Mouse (Mus musculus) embryonic facial prominence, embryonic 10.5 days (tissue): ENCODE results near the gene Ece1. TPM values are rescaled to one million over a fixed set of nuclear protein-coding genes. Genes with fewer than 3 reads are reported as not detected.
A peak's percentile ranks its signal among the peaks of the same experiment; 100 is the strongest.

Source experiments
- DNase-seq: peaks from one replicate; pipeline ENCODE4 v3.0.0-alpha.2; 2017; ENCODE audit warnings: low spot score
- H3K27ac ChIP-seq: fragments of 300-500 bp; sonication (generic); replicated peaks from 2 replicates; pipeline ENCODE4 v1.5.1; 2016; ENCODE audit warnings: mild to moderate bottlenecking
- H3K27me3 ChIP-seq: fragments of 300-500 bp; sonication (generic); replicated peaks from 2 replicates; pipeline ENCODE4 v1.6.1; 2016; ENCODE audit warnings: low read depth, mild to moderate bottlenecking; ENCODE audit not compliant: poor library complexity, severe bottlenecking
- H3K36me3 ChIP-seq: fragments of 300-500 bp; sonication (generic); replicated peaks from 2 replicates; pipeline ENCODE4 v1.6.1; 2016; ENCODE audit warnings: mild to moderate bottlenecking, moderate library complexity
- H3K4me1 ChIP-seq: fragments of 300-500 bp; sonication (generic); 2 replicates; pipeline ENCODE4 v1.6.1; 2016
- H3K4me3 ChIP-seq: fragments of 300-500 bp; sonication (generic); 2 replicates; pipeline ENCODE4 v1.5.1; 2016; ENCODE audit warnings: mild to moderate bottlenecking, moderate library complexity
- H3K9me3 ChIP-seq: fragments of 300-500 bp; sonication (generic); 2 replicates; pipeline ENCODE4 v1.6.1; 2016; ENCODE audit warnings: mild to moderate bottlenecking
- WGBS: fragments of 180-500 bp; shearing (Covaris S2); methylation state at CpG from one replicate; pipeline ENCODE4 v1.1.7; 2016; 5-methylcytosine and 5-hydroxymethylcytosine counted together
- polyA plus RNA-seq: library from polyadenylated mRNA; unstranded; fragments of >200 nt; fragmentation: Nextera tagmentation; extraction: Ambion mirVana; gene quantifications from 2 replicates; pipeline ENCODE4 v1.2.1, GENCODE M21; 2016

The Ece1 gene
- polyA plus RNA-seq, 1 experiment from 2014 or later = 46.6 TPM

- WGBS = 93% methylated on average over 5 of the region's 5 CpGs
- peaks cover 7% of the 10 kb centered on the region; the same call in 1 of the 2 replicates for H3K36me3 ChIP-seq
- H3K9me3 ChIP-seq = no peaks in the 10 kb centered on the region
- DNase-seq = no peak
- no peak overlapping the region for H3K4me3 ChIP-seq
- H3K27me3 ChIP-seq = peaks cover 12% of the 10 kb centered on the region; the same call in 1 of the 2 replicates
- peaks cover 41% of the 10 kb centered on the region for H3K4me1 ChIP-seq
- H3K27ac ChIP-seq = no peak overlapping the region
Observed at GRCm38 (mm10) chr4:137910382-137911009, 48.5 kb downstream of the Ece1 start.

GRCm38 (mm10) chr4:137911657-137912056 lies 49.6 kb downstream of the Ece1 start:
- 87% methylated on average over 8 of the region's 8 CpGs for WGBS
- no peak for DNase-seq
- peaks cover 36% of the 10 kb centered on the region for H3K4me1 ChIP-seq
- no peak overlapping the region for H3K27ac ChIP-seq
- H3K4me3 ChIP-seq = no peak overlapping the region
- no peaks in the 10 kb centered on the region for H3K9me3 ChIP-seq
- H3K27me3 ChIP-seq = peaks cover 12% of the 10 kb centered on the region; the same call in 1 of the 2 replicates
- peaks cover 7% of the 10 kb centered on the region; the same call in 1 of the 2 replicates for H3K36me3 ChIP-seq

GRCm38 (mm10) chr4:137912768-137913305 lies 50.8 kb downstream of the Ece1 start:
- no peak for DNase-seq
- Histone ChIP-seq H3K9me3 (no peaks in the 10 kb centered on the region), H3K36me3 (peaks cover 7% of the 10 kb centered on the region; the same call in 1 of the 2 replicates), H3K4me1 (peaks cover 48% of the 10 kb centered on the region), H3K27me3 (peaks cover 12% of the 10 kb centered on the region; the same call in 1 of the 2 replicates), H3K4me3 (peak overlapping the region; percentile 71), H3K27ac (peak overlapping the region; percentile 83)
- WGBS = 53% methylated on average over 13 of the region's 13 CpGs

GRCm38 (mm10) chr4:137913321-137914057 lies 51.5 kb downstream of the Ece1 start:
- peaks cover 48% of the 10 kb centered on the region for H3K4me1 ChIP-seq
- peaks cover 12% of the 10 kb centered on the region; the same call in 1 of the 2 replicates for H3K27me3 ChIP-seq
- H3K27ac ChIP-seq = peak overlapping the region; percentile 83
- peaks cover 7% of the 10 kb centered on the region; the same call in 1 of the 2 replicates for H3K36me3 ChIP-seq
- DNase-seq = peak; percentile 88
- H3K9me3 ChIP-seq = no peaks in the 10 kb centered on the region
- WGBS = 1% methylated on average over 54 of the region's 54 CpGs
- H3K4me3 ChIP-seq = peak overlapping the region; percentile 71

GRCm38 (mm10) chr4:137917591-137917990 lies 55.6 kb downstream of the Ece1 start:
- DNase-seq = peak; percentile 45
- Histone ChIP-seq H3K36me3 (peaks cover 20% of the 10 kb centered on the region), H3K4me3 (no peak overlapping the region), H3K9me3 (no peaks in the 10 kb centered on the region), H3K4me1 (peaks cover 76% of the 10 kb centered on the region), H3K27ac (peak overlapping the region; percentile 70), H3K27me3 (peaks cover 12% of the 10 kb centered on the region; the same call in 1 of the 2 replicates)
- WGBS = 66% methylated on average over 6 of the region's 6 CpGs

- H3K36me3 ChIP-seq = peaks cover 29% of the 10 kb centered on the region
- peaks cover 74% of the 10 kb centered on the region for H3K4me1 ChIP-seq
- peaks cover 12% of the 10 kb centered on the region; the same call in 1 of the 2 replicates for H3K27me3 ChIP-seq
- peak overlapping the region; percentile 87 for H3K27ac ChIP-seq
- DNase-seq = no peak
- WGBS = 76% methylated on average over 9 of the region's 9 CpGs
- no peak overlapping the region for H3K4me3 ChIP-seq
- no peaks in the 10 kb centered on the region for H3K9me3 ChIP-seq
Observed at GRCm38 (mm10) chr4:137918559-137918958, 56.5 kb downstream of the Ece1 start.

GRCm38 (mm10) chr4:137919116-137919515 lies 57.1 kb downstream of the Ece1 start:
- WGBS = 53% methylated on average over 10 of the region's 10 CpGs
- Histone ChIP-seq H3K36me3 (peaks cover 35% of the 10 kb centered on the region), H3K27me3 (peaks cover 8% of the 10 kb centered on the region; the same call in 1 of the 2 replicates), H3K27ac (peak overlapping the region; percentile 87), H3K4me3 (no peak overlapping the region), H3K9me3 (no peaks in the 10 kb centered on the region), H3K4me1 (peaks cover 69% of the 10 kb centered on the region)
- DNase-seq = no peak

GRCm38 (mm10) chr4:137920005-137920404 lies 58.0 kb downstream of the Ece1 start:
- Histone ChIP-seq H3K4me1 (peaks cover 61% of the 10 kb centered on the region), H3K9me3 (no peaks in the 10 kb centered on the region), H3K27ac (peak overlapping the region; percentile 87), H3K36me3 (peaks cover 39% of the 10 kb centered on the region), H3K27me3 (no peaks in the 10 kb centered on the region), H3K4me3 (peak overlapping the region; percentile 43)
- WGBS = 31% methylated on average over 7 of the region's 7 CpGs
- peak; percentile 41 for DNase-seq

GRCm38 (mm10) chr4:137920500-137920961 lies 58.5 kb downstream of the Ece1 start:
- Histone ChIP-seq H3K36me3 (peaks cover 39% of the 10 kb centered on the region), H3K27me3 (no peaks in the 10 kb centered on the region), H3K4me3 (peak overlapping the region; percentile 43), H3K4me1 (peaks cover 61% of the 10 kb centered on the region), H3K9me3 (no peaks in the 10 kb centered on the region), H3K27ac (peak overlapping the region; percentile 87)
- DNase-seq = peak; percentile 73
- 9% methylated on average over 10 of the region's 10 CpGs for WGBS

- Histone ChIP-seq H3K27me3 (no peaks in the 10 kb centered on the region), H3K36me3 (peaks cover 46% of the 10 kb centered on the region), H3K4me1 (peaks cover 61% of the 10 kb centered on the region), H3K27ac (peak overlapping the region; percentile 36; the same call in 1 of the 2 replicates), H3K4me3 (no peak overlapping the region), H3K9me3 (no peaks in the 10 kb centered on the region)
- DNase-seq = no peak
- WGBS = 84% methylated on average over 11 of the region's 11 CpGs
Observed at GRCm38 (mm10) chr4:137921510-137921909, 59.5 kb downstream of the Ece1 start.

GRCm38 (mm10) chr4:137923052-137923451 lies 61.0 kb downstream of the Ece1 start:
- H3K4me1 ChIP-seq = peaks cover 58% of the 10 kb centered on the region
- DNase-seq = no peak
- no peak overlapping the region for H3K27ac ChIP-seq
- no peaks in the 10 kb centered on the region for H3K27me3 ChIP-seq
- H3K4me3 ChIP-seq = no peak overlapping the region
- 89% methylated on average over 15 of the region's 15 CpGs for WGBS
- peaks cover 60% of the 10 kb centered on the region for H3K36me3 ChIP-seq
- no peaks in the 10 kb centered on the region for H3K9me3 ChIP-seq

GRCm38 (mm10) chr4:137925176-137925575 lies 63.1 kb downstream of the Ece1 start:
- H3K4me3 ChIP-seq = no peak overlapping the region
- 86% methylated on average over 4 of the region's 4 CpGs for WGBS
- DNase-seq = no peak
- H3K36me3 ChIP-seq = peaks cover 79% of the 10 kb centered on the region
- peaks cover 15% of the 10 kb centered on the region; the same call in 1 of the 2 replicates for H3K27me3 ChIP-seq
- H3K4me1 ChIP-seq = peaks cover 58% of the 10 kb centered on the region
- H3K27ac ChIP-seq = no peak overlapping the region
- H3K9me3 ChIP-seq = no peaks in the 10 kb centered on the region
